Mouse (Mus musculus) lung, embryonic 15.5 days (tissue): Measurements from ENCODE around the gene Ubox5. TPM values are rescaled to one million over a fixed set of nuclear protein-coding genes. Genes with fewer than 3 reads are reported as not detected.
"Not testable (repeated sequence)": the region's sequence is repeated elsewhere in the genome, so short reads cannot be mapped to it uniquely, and the experiment has no call there.

ENCODE experiments used
- ATAC-seq: fragments of 200-750 bp; cut with Nextera tagmentation; 2 replicates; pipeline ENCODE4 v1.8.0; 2017; ENCODE audit warnings: moderate number of reproducible peaks, borderline replicate concordance; ENCODE audit not compliant: low FRiP score, low TSS enrichment; ENCODE audit errors: extremely low read depth
- H3K27ac ChIP-seq: fragments of 300-500 bp; sonication (generic); 2 replicates; pipeline ENCODE4 v1.5.1; 2015; ENCODE audit warnings: moderate library complexity, mild to moderate bottlenecking, inconsistent platforms
- H3K27me3 ChIP-seq: fragments of 300-500 bp; sonication (generic); 2 replicates; pipeline ENCODE4 v1.6.1; 2015; ENCODE audit warnings: inconsistent platforms
- H3K36me3 ChIP-seq: fragments of 300-500 bp; sonication (generic); 2 replicates; pipeline ENCODE4 v1.6.1; 2015; ENCODE audit warnings: inconsistent platforms
- H3K4me1 ChIP-seq: fragments of 300-500 bp; sonication (generic); 2 replicates; pipeline ENCODE4 v1.6.1; 2015; ENCODE audit warnings: inconsistent platforms
- H3K4me2 ChIP-seq: fragments of 300-500 bp; sonication (generic); 2 replicates; pipeline ENCODE4 v1.6.1; 2015; ENCODE audit warnings: inconsistent platforms, mild to moderate bottlenecking, moderate library complexity
- H3K4me3 ChIP-seq: fragments of 300-500 bp; sonication (generic); 2 replicates; pipeline ENCODE4 v1.5.1; 2015; ENCODE audit warnings: mild to moderate bottlenecking, inconsistent platforms
- H3K9ac ChIP-seq: fragments of 300-500 bp; sonication (generic); 2 replicates; pipeline ENCODE4 v1.6.1; 2015; ENCODE audit warnings: inconsistent platforms
- H3K9me3 ChIP-seq: fragments of 300-500 bp; sonication (generic); 2 replicates; pipeline ENCODE4 v1.6.1; 2016; ENCODE audit warnings: inconsistent platforms
- WGBS: fragments of 180-500 bp; shearing (Covaris S2); methylation state at CpG from one replicate; pipeline ENCODE4 v1.1.7; 2015; 5-methylcytosine and 5-hydroxymethylcytosine counted together
- polyA plus RNA-seq: library from polyadenylated mRNA; unstranded; fragments of >200 nt; fragmentation: Nextera tagmentation; extraction: Ambion mirVana; gene quantifications from 2 replicates; pipeline ENCODE4 v1.2.1, GENCODE M21; 2015

Gene Ubox5
- polyA plus RNA-seq, 1 experiment from 2014 or later, result 10.4 TPM

- WGBS, result 88% methylated on average over 4 of the region's 4 CpGs
- ATAC-seq, result no peak
- no peak overlapping the region for H3K9ac ChIP-seq
- no peak overlapping the region for H3K4me3 ChIP-seq
- H3K4me2 ChIP-seq, result no peak overlapping the region
- H3K36me3 ChIP-seq, result peaks cover 10% of the 10 kb centered on the region
- H3K4me1 ChIP-seq, result no peaks in the 10 kb centered on the region
- H3K27ac ChIP-seq, result no peak overlapping the region
- H3K9me3 ChIP-seq, result no peaks in the 10 kb centered on the region
- H3K27me3 ChIP-seq, result no peaks in the 10 kb centered on the region
Measured at GRCm38 (mm10) chr2:130589157-130589556, 40.7 kb downstream of the Ubox5 start.

GRCm38 (mm10) chr2:130588373-130588772, 41.5 kb downstream of the Ubox5 start:
- Histone ChIP-seq H3K4me3 (no peak overlapping the region), H3K9ac (no peak overlapping the region), H3K4me1 (no peaks in the 10 kb centered on the region), H3K4me2 (no peak overlapping the region), H3K27me3 (no peaks in the 10 kb centered on the region), H3K9me3 (no peaks in the 10 kb centered on the region), H3K27ac (no peak overlapping the region), H3K36me3 (peaks cover 10% of the 10 kb centered on the region)
- ATAC-seq, result no peak
- 72% methylated on average over 2 of the region's 2 CpGs for WGBS

- H3K4me3 ChIP-seq, result no peak overlapping the region
- WGBS, result 79% methylated on average over 6 of the region's 6 CpGs
- peaks cover 4% of the 10 kb centered on the region; the same call in 1 of the 2 replicates for H3K36me3 ChIP-seq
- no peak overlapping the region for H3K9ac ChIP-seq
- H3K9me3 ChIP-seq, result no peaks in the 10 kb centered on the region
- no peaks in the 10 kb centered on the region; the same call in 1 of the 2 replicates for H3K4me1 ChIP-seq
- no peak for ATAC-seq
- H3K27me3 ChIP-seq, result peaks cover 23% of the 10 kb centered on the region
- H3K27ac ChIP-seq, result no peak overlapping the region
- no peak overlapping the region for H3K4me2 ChIP-seq
Measured at GRCm38 (mm10) chr2:130586016-130586415, 43.8 kb downstream of the Ubox5 start.

GRCm38 (mm10) chr2:130583902-130584560, 45.8 kb downstream of the Ubox5 start:
- Histone ChIP-seq H3K4me2 (no peak overlapping the region), H3K9me3 (no peaks in the 10 kb centered on the region), H3K9ac (no peak overlapping the region), H3K4me1 (peaks cover 8% of the 10 kb centered on the region), H3K27me3 (peaks cover 43% of the 10 kb centered on the region), H3K36me3 (no peaks in the 10 kb centered on the region), H3K4me3 (no peak overlapping the region), H3K27ac (no peak overlapping the region)
- no peak for ATAC-seq
- 52% methylated on average over 10 of the region's 10 CpGs for WGBS

- H3K4me1 ChIP-seq, result peaks cover 11% of the 10 kb centered on the region
- H3K4me3 ChIP-seq, result no peak within 1 kb of the TSS
- no peaks in the 10 kb centered on the region for H3K36me3 ChIP-seq
- no peak within 1 kb of the TSS for H3K27ac ChIP-seq
- no peak within 1 kb of the TSS for H3K4me2 ChIP-seq
- 30% methylated on average over 10 of the region's 10 CpGs for WGBS
- H3K27me3 ChIP-seq, result peaks cover 58% of the 10 kb centered on the region
- no peaks in the 10 kb centered on the region for H3K9me3 ChIP-seq
- no peak within 1 kb of the TSS for H3K9ac ChIP-seq
- ATAC-seq, result no peak
Measured at GRCm38 (mm10) chr2:130582552-130582951, 47.3 kb downstream of the Ubox5 start, which contains the start of gene Avp. Avp (minus strand) TSS chr2:130582554.

GRCm38 (mm10) chr2:130581201-130581600, 48.6 kb downstream of the Ubox5 start:
- peaks cover 20% of the 10 kb centered on the region for H3K4me1 ChIP-seq
- H3K36me3 ChIP-seq, result no peaks in the 10 kb centered on the region
- WGBS, result 2% methylated on average over 16 of the region's 16 CpGs
- peaks cover 72% of the 10 kb centered on the region for H3K27me3 ChIP-seq
- peak overlapping the region; percentile 32 for H3K4me3 ChIP-seq
- H3K9me3 ChIP-seq, result no peaks in the 10 kb centered on the region
- no peak overlapping the region for H3K27ac ChIP-seq
- ATAC-seq, result no peak
- H3K9ac ChIP-seq, result no peak overlapping the region
- H3K4me2 ChIP-seq, result peak overlapping the region; percentile 53

GRCm38 (mm10) chr2:130579791-130580190, 50.0 kb downstream of the Ubox5 start:
- Histone ChIP-seq H3K4me1 (peaks cover 20% of the 10 kb centered on the region), H3K4me3 (no peak overlapping the region), H3K9me3 (no peaks in the 10 kb centered on the region), H3K36me3 (no peaks in the 10 kb centered on the region), H3K27ac (no peak overlapping the region), H3K27me3 (peaks cover 86% of the 10 kb centered on the region), H3K9ac (no peak overlapping the region), H3K4me2 (no peak overlapping the region)
- ATAC-seq, result no peak
- 4% methylated on average over 8 of the region's 8 CpGs for WGBS

GRCm38 (mm10) chr2:130578148-130578547, 51.7 kb downstream of the Ubox5 start:
- H3K36me3 ChIP-seq, result no peaks in the 10 kb centered on the region
- H3K27me3 ChIP-seq, result peaks cover 92% of the 10 kb centered on the region
- WGBS, result 11% methylated on average over 11 of the region's 11 CpGs
- H3K9me3 ChIP-seq, result no peaks in the 10 kb centered on the region
- no peak overlapping the region for H3K9ac ChIP-seq
- peaks cover 20% of the 10 kb centered on the region for H3K4me1 ChIP-seq
- H3K27ac ChIP-seq, result no peak overlapping the region
- H3K4me3 ChIP-seq, result no peak overlapping the region
- no peak for ATAC-seq
- no peak overlapping the region for H3K4me2 ChIP-seq

GRCm38 (mm10) chr2:130577632-130578031, 52.2 kb downstream of the Ubox5 start:
- Histone ChIP-seq H3K4me2 (peak overlapping the region; percentile 26; the same call in 1 of the 2 replicates), H3K36me3 (no peaks in the 10 kb centered on the region), H3K9me3 (no peaks in the 10 kb centered on the region), H3K9ac (no peak overlapping the region), H3K4me3 (peak overlapping the region; percentile 7; the same call in 1 of the 2 replicates), H3K27me3 (peaks cover 90% of the 10 kb centered on the region), H3K4me1 (peaks cover 20% of the 10 kb centered on the region), H3K27ac (no peak overlapping the region)
- peak; percentile 10; the same call in 1 of the 2 replicates for ATAC-seq
- WGBS, result 3% methylated on average over 12 of the region's 12 CpGs

- peaks cover 20% of the 10 kb centered on the region for H3K4me1 ChIP-seq
- peak overlapping the region; percentile 54 for H3K4me2 ChIP-seq
- 4% methylated on average over 9 of the region's 9 CpGs for WGBS
- no peak for ATAC-seq
- H3K4me3 ChIP-seq, result peak overlapping the region; percentile 26
- H3K27me3 ChIP-seq, result peaks cover 84% of the 10 kb centered on the region
- H3K27ac ChIP-seq, result no peak overlapping the region
- H3K36me3 ChIP-seq, result no peaks in the 10 kb centered on the region
- H3K9me3 ChIP-seq, result no peaks in the 10 kb centered on the region
- no peak overlapping the region for H3K9ac ChIP-seq
Measured at GRCm38 (mm10) chr2:130577021-130577420, 52.8 kb downstream of the Ubox5 start.

GRCm38 (mm10) chr2:130576564-130576963, 53.3 kb downstream of the Ubox5 start:
- not testable (repeated sequence) for H3K9me3 ChIP-seq, H3K36me3 ChIP-seq, H3K9ac ChIP-seq, ATAC-seq, H3K27ac ChIP-seq
- peaks cover 79% of the 10 kb centered on the region for H3K27me3 ChIP-seq
- WGBS, result 3% methylated on average over 28 of the region's 32 CpGs
- H3K4me2 ChIP-seq, result peak overlapping the region; percentile 54
- H3K4me3 ChIP-seq, result peak overlapping the region; percentile 26
- peaks cover 20% of the 10 kb centered on the region for H3K4me1 ChIP-seq

- Histone ChIP-seq H3K36me3 (no peaks in the 10 kb centered on the region), H3K4me1 (peaks cover 20% of the 10 kb centered on the region), H3K9me3 (no peaks in the 10 kb centered on the region), H3K9ac (no peak within 1 kb of the TSS), H3K4me2 (peak within 1 kb of the TSS; percentile 54), H3K27me3 (peaks cover 72% of the 10 kb centered on the region), H3K4me3 (peak within 1 kb of the TSS; percentile 26), H3K27ac (no peak within 1 kb of the TSS)
- ATAC-seq, result no peak
- 56% methylated on average over 9 of the region's 9 CpGs for WGBS
Measured at GRCm38 (mm10) chr2:130575873-130576272, 54.0 kb downstream of the Ubox5 start, which contains the start of gene Oxt. Oxt (plus strand) TSS chr2:130576173.
